Mouse (Mus musculus): Measurements from ENCODE around the gene Tmem63a.
"Not testable (repeated sequence)": the region's sequence is repeated elsewhere in the genome, so short reads cannot be mapped to it uniquely, and the experiment has no call there.

The Tmem63a gene

DNA sequence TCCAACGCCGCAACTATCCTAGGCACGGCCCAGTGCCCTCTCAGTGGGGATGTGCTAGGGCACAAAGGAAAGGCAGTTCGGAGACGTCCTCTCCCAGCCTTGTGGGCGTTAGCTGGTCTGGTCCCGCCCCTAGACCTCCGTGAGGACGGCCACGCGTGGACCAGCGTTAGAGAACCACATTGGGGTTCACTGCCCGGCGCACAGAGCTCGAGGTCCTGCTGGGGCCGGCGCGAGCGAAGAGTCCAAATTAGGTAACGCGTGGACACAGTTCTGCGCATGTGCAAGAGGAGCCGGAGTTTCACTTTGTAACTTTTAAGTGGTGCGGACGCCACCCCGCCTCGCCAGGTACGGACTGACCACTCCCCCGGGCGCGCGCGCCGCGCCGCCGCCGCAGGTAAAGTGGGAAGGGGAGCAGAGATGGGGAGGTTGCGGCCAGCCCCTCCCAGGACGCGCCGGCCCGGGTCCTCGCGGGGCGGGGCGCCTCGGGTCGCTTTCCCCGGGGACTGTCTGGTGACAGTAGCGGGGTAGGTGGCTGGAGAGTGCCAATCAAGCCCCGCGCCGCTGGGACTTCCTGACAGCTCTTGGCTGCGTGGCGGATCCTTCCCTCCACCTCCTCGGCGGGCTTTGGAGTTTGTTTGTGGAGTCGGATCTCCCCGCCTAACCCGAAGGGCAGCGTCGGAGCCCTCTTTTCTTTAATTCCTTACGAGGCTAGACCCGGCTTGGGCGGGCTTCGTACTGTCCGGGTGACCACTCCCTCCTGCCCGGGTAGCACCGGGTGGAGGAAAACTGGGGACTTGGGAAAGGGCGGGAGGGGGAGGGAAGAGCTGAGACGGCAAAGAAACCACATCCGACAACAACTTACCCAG, at the start of gene Tmem63a:
Gene Tmem63a (plus strand): TSS at position 179 of the 866 bp plus-strand sequence.
- DNase-seq (ENCODE audit: low read depth, low spot score): peak; percentile 79

DNA sequence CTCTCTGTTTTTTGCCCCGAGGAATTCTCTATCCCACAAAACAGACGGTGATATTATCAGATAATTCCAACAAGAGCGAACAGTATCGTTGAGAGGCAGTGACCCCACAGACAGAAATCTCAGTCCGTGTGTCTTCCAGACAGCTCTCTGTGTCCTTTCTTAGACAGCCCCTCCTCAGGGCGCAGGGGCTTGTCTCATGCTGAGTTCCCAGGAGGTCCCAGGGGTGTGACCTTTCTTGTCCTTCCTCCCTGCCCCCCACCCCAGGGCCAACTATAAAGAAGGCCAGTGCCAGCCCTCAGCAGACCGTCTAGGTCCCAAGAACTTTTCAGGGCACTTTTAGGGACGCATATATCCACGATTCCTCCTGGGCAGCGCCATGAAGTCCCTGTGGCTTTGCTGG, 49.3 kb upstream of the Tmem63a start, which contains the start of gene Lefty2:
Gene Lefty2 (plus strand): TSS at position 301 of the 400 bp plus-strand sequence.
- no peak for DNase-seq (ENCODE audit: low read depth, low spot score)

DNA sequence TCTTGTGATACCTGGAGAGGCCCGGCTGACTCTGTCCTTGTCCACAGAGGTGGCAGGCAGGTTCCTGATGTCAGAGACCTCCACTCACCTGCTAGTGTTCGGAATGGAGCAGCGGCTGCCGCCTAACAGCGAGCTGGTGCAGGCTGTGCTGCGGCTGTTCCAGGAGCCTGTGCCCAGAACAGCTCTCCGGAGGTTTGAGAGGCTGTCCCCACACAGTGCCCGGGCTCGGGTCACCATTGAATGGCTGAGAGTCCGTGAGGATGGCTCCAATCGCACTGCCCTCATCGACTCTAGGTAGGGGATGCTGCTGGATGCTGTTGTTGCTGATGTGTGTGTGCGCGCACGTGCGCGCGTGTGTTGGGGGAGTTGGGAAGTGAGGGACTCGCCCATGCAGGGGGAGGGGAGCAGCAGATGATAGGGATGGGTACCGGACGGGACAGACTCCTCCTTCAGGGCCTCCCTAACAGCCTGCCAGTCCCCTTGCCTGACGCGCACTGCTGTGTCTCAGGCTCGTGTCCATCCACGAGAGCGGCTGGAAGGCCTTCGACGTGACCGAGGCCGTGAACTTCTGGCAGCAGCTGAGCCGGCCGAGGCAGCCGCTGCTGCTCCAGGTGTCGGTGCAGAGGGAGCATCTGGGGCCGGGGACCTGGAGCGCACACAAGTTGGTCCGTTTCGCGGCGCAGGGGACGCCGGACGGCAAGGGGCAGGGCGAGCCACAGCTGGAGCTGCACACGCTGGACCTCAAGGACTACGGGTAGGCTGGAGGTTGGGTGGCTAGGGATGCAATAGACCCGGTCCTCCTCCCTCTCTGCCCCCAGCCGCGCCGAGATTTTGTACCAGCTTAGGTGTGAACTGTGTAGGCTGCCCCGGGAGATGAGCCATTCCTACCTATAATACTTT, 47.8 kb upstream of the Tmem63a start:
- DNase-seq (ENCODE audit: low read depth, low spot score): not testable (repeated sequence)

GRCm38 (mm10) chr1:180901107-180901506, 41.0 kb upstream of the Tmem63a start:
- DNase-seq (ENCODE audit: low read depth, low spot score): peak; percentile 77

DNA sequence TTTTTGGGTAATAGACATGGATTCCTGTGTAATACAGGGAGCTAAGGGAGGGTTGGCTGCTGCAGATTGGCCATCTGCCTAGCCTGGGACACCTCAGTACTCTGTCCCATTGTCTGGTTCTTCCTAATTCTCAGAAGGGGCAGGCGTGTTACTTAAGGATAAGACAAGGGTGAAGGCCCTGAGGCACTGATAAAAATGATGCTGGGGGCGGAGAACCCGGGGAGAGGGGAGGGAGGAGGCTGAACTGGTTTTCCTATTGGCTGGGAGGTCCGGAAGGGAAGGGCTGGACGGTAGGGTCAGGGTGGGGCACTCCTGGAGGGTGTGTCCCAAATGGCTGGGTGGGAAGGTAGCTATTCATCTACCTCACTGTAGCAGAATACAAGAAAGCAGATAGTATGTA, 39.2 kb upstream of the Tmem63a start:
- DNase-seq (ENCODE audit: low read depth, low spot score): no peak

DNA sequence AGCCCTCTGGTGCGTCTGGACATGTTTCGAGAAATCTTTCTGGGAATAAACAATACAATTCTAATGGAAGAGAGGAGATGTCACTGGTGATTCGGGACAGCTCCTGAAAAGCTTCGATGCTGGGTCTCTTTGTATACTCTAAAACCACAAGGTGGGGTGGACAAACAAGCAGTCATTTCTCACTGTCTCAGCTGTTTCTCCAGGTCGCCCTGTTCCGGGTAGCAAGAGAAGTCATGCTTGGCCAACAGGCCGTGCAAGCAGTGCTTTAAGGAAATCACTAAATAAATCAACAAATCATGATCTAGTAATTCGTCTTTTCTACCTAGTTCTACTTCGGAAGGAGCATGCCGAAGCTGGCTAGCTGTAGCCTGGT, 38.5 kb upstream of the Tmem63a start:
- DNase-seq (ENCODE audit: low read depth, low spot score): no peak

GRCm38 (mm10) chr1:180904039-180904814, 37.9 kb upstream of the Tmem63a start, which contains the start of gene Pycr2:
TSS of gene Pycr2 (plus strand) at chr1:180904293.
- DNase-seq (ENCODE audit: low read depth, low spot score): peak; percentile 94

- no peak for DNase-seq (ENCODE audit: low read depth, low spot score)
These were observed 37.4 kb upstream of the Tmem63a start for GRCm38 (mm10) chr1:180904815-180905080.

DNA sequence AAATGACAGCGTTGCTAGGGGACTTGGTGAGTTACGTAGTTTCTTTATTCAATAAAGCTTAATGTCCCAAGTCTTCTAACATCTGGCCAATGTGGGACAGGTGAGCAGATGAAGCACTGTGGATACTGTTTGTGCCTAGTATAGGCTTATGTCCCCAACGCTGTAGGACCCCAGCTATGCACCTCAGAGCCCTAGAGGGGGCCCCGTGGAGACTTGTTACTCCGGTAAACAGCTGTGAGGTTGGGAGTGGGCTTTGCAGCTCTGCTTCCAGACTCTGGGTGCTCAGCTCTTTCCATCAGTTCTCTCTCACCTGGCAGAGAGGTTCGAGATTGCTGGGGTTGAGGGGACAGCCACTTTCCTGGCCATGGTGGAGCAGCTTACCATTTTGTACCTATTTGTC, 36.8 kb upstream of the Tmem63a start:
- DNase-seq (ENCODE audit: low read depth, low spot score): no peak

DNA sequence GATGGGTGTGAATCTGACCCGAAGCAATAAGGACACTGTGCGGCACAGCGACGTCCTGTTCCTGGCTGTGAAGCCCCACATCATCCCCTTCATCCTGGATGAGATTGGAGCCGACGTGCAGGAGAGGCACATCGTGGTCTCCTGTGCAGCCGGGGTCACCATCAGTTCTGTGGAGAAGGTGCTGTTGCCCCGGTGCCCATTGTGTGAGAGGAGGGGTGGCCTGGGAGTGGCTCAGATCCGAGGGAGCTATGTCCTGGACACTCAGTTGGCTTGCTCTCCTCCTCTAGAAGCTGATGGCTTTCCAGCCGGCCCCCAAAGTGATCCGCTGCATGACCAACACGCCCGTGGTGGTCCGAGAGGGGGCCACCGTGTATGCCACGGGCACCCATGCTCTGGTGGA, 36.3 kb upstream of the Tmem63a start:
- no peak for DNase-seq (ENCODE audit: low read depth, low spot score)

DNA sequence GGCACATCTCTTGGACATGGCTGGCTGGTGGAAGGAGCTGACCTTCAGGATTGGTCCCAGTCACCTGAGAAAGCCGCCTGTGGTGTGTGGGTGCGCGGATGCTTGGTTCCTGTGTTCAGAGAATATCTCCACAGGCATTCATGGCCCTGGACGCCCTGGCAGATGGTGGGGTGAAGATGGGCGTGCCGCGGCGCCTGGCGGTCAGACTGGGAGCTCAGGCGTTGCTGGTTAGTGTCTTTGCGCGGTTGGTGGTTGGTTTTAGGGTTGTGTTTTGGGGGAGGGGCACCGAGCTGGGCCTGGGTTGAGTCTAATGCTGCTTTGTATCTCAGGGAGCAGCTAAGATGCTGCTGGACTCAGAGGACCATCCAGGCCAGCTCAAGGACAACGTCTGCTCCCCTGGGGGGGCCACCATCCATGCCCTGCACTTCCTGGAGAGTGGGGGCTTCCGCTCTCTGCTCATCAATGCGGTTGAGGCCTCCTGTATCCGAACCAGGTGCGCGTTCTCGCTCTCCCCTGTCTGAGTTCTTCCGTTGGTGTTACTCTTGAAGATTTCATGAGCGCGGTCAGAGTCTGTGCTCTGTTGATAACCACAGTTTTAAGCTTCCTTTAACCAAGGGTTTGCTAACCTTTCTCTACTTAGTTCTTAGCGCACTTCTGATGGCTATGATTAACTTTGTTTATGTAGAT, 35.5 kb upstream of the Tmem63a start:
- DNase-seq (ENCODE audit: low read depth, low spot score): peak; percentile 42

DNA sequence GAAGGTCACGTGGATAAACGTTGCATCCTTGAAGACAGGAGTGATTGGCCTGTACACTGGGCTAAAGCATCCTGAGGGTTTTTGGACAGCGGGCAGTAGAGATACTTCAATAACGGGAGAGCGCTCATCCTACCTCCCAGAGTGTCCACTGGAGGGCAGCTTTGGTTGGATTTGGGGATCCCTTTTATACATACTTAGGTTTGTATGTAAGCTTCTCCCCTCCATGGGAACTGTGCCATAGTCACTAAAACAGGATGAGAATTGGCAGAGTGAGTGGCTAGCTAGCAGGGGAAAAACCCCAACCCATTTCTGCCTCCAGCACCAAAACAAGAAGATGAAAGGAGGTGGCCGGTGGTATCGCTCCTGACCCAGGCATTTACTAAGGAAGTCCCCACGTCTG, 31.0 kb upstream of the Tmem63a start:
- no peak for DNase-seq (ENCODE audit: low read depth, low spot score)

- peak; percentile 84 for DNase-seq (ENCODE audit: low read depth, low spot score)
These were observed 30.4 kb upstream of the Tmem63a start for GRCm38 (mm10) chr1:180911653-180912287.

DNA sequence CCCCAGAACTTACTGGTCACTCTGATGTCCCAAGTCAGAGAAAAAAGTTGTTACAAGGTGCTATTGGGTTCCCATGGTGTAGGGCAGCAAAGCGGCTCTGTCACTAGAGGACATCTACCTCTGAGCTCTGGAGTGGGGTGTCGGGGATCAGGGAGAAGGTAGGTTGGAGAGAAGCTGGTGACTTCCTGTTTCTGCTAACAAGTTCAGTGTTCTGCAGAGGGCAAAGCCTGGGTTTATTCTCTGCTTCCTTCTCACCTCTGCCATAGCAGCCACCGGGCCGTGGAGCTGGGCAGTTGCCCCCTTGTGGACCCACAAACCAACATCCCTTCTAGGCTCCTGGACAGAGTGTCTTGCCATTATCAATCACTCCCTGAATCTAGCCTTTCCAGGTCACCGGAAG, 29.4 kb upstream of the Tmem63a start:
- DNase-seq (ENCODE audit: low read depth, low spot score): peak; percentile 23

DNA sequence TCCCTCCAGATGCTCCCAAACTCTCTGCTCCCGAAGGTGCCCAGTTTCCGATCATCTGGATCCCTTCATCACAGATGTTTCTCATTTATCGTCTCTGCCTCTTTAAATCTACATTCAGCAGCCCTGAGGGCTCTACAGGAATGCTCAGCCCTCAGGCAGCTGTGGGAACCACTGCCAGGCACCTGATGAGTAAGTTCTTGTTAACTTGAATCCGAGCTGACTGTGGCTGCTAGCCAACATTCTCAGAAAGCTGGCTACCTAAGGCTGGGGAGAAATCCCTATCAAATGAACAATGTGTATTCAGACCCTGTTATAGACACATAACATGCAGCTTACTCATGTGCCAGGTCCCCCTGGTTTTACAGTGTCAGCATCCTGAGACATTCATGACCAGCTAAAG, 28.3 kb upstream of the Tmem63a start:
- no peak for DNase-seq (ENCODE audit: low read depth, low spot score)

- peak; percentile 77 for DNase-seq (ENCODE audit: low read depth, low spot score)
These were observed 25.7 kb upstream of the Tmem63a start for GRCm38 (mm10) chr1:180916425-180916824.

DNA sequence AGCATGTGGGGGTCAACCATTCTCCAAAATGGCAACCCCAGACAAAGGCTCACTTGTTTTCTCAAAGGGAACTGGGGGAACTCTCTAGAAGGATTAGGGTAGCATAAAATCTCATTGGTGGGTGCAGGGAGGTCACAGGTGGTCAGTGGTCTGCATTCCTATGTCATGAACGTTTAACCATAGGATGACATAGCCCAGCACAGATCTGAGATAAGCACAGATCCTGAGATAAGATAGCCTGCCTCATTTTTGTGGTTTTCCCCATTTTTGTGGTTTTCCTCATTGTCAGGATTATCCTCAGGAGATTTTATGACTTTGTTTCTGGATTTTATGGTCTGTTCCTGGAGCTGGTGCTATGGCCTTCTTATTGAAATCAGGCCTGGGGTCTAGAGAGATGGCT, 25.1 kb upstream of the Tmem63a start:
- DNase-seq (ENCODE audit: low read depth, low spot score): no peak

- DNase-seq (ENCODE audit: low read depth, low spot score): no peak
These were observed 22.5 kb upstream of the Tmem63a start for GRCm38 (mm10) chr1:180919686-180920085.

- no peak for DNase-seq (ENCODE audit: low read depth, low spot score)
These were observed 19.7 kb upstream of the Tmem63a start for GRCm38 (mm10) chr1:180922273-180923048.

DNA sequence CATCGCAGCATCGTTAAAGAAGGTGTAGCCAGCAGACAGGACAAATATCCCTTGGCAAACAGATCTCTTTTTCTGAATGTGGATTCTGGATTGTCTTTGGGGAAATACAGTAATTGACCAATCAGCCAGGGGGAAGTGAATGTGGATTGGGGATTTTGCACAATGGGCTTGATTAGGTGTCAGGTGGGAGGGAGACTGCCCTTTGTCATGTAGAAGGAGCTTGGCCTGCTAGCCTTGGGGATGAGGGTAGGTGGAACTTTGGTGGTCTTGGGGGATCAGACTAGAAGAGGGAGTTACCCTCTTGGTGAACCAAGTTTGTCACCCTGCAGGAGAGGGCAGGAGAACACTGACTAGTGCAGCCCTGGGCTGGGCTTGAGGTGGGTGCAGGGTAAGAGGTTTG, 17.4 kb upstream of the Tmem63a start:
- no peak for DNase-seq (ENCODE audit: low read depth, low spot score)
